Mouse (Mus musculus): ENCODE data around the gene Otx1. TPM values are rescaled to one million over a fixed set of nuclear protein-coding genes. Genes with fewer than 3 reads are reported as not detected.

The Otx1 gene
- polyA plus RNA-seq (2012; rRNA removed): 5.6 and 7.2 TPM in 2 replicates

DNA sequence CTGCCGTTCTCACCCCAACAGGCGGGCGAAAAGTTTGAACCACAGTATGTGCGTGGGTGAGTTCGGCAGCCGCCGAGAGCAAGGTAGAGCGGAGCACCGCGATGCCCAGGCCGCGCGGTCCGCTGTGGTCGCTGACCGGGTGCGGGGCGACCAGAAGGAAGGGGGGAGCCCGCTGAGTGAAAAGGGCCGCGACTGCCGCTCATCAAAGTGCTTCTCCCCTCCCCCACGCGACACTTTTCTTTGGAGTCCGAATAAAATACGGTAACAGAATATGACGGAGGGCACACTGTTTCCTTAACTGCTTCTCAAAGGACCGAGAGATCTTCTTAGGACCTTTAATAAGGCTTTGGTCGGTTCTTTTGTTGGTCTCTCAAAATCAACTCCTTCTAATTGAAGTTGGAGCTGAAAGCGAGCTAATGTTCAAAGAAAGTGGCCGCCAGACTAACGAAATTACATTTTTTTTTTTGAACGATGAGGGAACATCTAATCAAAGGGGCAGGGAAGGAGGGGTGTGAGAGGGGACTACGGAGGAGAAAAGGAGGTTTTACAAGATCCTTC is at the start of gene Otx1:
Gene Otx1 (minus strand): TSS at position 115 of the 558 bp plus-strand sequence.

